In genomic region chr4:116352496-116352895, GRCm38 (mm10) we compare ENCODE assay signal across 17 mouse cellular contexts.
DNase-seq lines count a peak whose midpoint lies in the region; ATAC-seq lines count a peak whose summit lies in the region.
"Had no signal": no experiment of that assay in that cellular context is flagged by ENCODE, and none has a peak within 500 bp of the region (broad histone marks: within the 10 kb centered on the region; RNA-seq: fewer than 3 reads in every experiment).

No protein-coding gene starts in this region.

- no peak for ATAC-seq in kidney, embryonic 15.5 days (replicated peaks; ENCODE audit: low FRiP score)
- ATAC-seq in erythroblast, adult 5-6 weeks (replicated peaks; ENCODE audit: low FRiP score, poor library complexity, severe bottlenecking): no peak
- ATAC-seq in midbrain, embryonic 16.5 days: no peak

- no peak overlapping the region for H3K4me3 ChIP-seq in kidney, embryonic 15.5 days (replicated peaks)
- no peak overlapping the region for H3K4me3 ChIP-seq in midbrain, embryonic 16.5 days (ENCODE audit: low read depth, low read length)
- H3K4me3 ChIP-seq: forebrain, embryonic 12.5 days; heart, embryonic 13.5 days; hindbrain, embryonic 12.5 days; limb, embryonic 10.5 days; lung, embryonic 15.5 days had no signal

- no peak overlapping the region for H3K9ac ChIP-seq in kidney, embryonic 15.5 days
- no peak overlapping the region for H3K9ac ChIP-seq in midbrain, embryonic 16.5 days (ENCODE audit: low read depth, low read length)
- H3K9ac ChIP-seq: forebrain, embryonic 12.5 days; heart, embryonic 13.5 days; hindbrain, embryonic 12.5 days; lung, embryonic 15.5 days had no signal

- 80% methylated on average over 3 of the region's 3 CpGs for WGBS in kidney, embryonic 15.5 days
- WGBS in midbrain, embryonic 16.5 days: 71% methylated on average over 3 of the region's 3 CpGs

- H3K4me1 ChIP-seq in kidney, embryonic 15.5 days: no peaks in the 10 kb centered on the region
- H3K4me1 ChIP-seq in midbrain, embryonic 16.5 days (ENCODE audit: control insufficient read depth, insufficient read depth, low read length): no peaks in the 10 kb centered on the region
- H3K4me1 ChIP-seq: forebrain, embryonic 12.5 days; hindbrain, embryonic 12.5 days; limb, embryonic 10.5 days; lung, embryonic 15.5 days had no signal

- no peaks in the 10 kb centered on the region for H3K27me3 ChIP-seq in kidney, embryonic 15.5 days
- H3K27me3 ChIP-seq in midbrain, embryonic 16.5 days (ENCODE audit: control insufficient read depth, insufficient read depth, low read depth, low read length): no peaks in the 10 kb centered on the region
- H3K27me3 ChIP-seq: forebrain, embryonic 12.5 days; heart, embryonic 13.5 days; hindbrain, embryonic 12.5 days; lung, embryonic 15.5 days had no signal

- no peaks in the 10 kb centered on the region for H3K9me3 ChIP-seq in kidney, embryonic 15.5 days (replicated peaks)
- H3K9me3 ChIP-seq in midbrain, embryonic 16.5 days (replicated peaks; ENCODE audit: control insufficient read depth, low read length, poor library complexity, severe bottlenecking): no peaks in the 10 kb centered on the region
- H3K9me3 ChIP-seq: forebrain, embryonic 12.5 days; heart, embryonic 13.5 days; hindbrain, embryonic 12.5 days; limb, embryonic 10.5 days; lung, embryonic 15.5 days had no signal

- peak; percentile 9 for DNase-seq in kidney, adult 9 months
- peak; percentile 20 for DNase-seq in NIH3T3 (ENCODE audit: low read depth)
- DNase-seq in gonadal fat pad, adult 2 months (ENCODE audit: low read depth): peak; percentile 41
- DNase-seq in lung, postnatal 25 days (ENCODE audit: low spot score): peak; percentile 12
- no peak for DNase-seq in left cerebral cortex, adult 18-20 months (ENCODE audit: low spot score in 2 of 2)
- DNase-seq: cerebellum, postnatal 14 days; layer of hippocampus, postnatal 36 days; thymus, postnatal 25 days had no signal

- no peak overlapping the region for H3K4me2 ChIP-seq in kidney, embryonic 15.5 days
- no peak overlapping the region for H3K4me2 ChIP-seq in midbrain, embryonic 16.5 days (ENCODE audit: low read length)
- H3K4me2 ChIP-seq: forebrain, embryonic 12.5 days; heart, embryonic 13.5 days; hindbrain, embryonic 12.5 days; liver, embryonic 11.5 days; lung, embryonic 15.5 days had no signal

- H3K27ac ChIP-seq in kidney, embryonic 15.5 days: no peak overlapping the region
- H3K27ac ChIP-seq in midbrain, embryonic 16.5 days (ENCODE audit: low read length): no peak overlapping the region
- H3K27ac ChIP-seq: forebrain, embryonic 12.5 days; heart, embryonic 13.5 days; hindbrain, embryonic 12.5 days; limb, embryonic 10.5 days; lung, embryonic 15.5 days had no signal

- no peaks in the 10 kb centered on the region for H3K36me3 ChIP-seq in kidney, embryonic 15.5 days
- peaks cover 7% of the 10 kb centered on the region for H3K36me3 ChIP-seq in midbrain, embryonic 16.5 days (ENCODE audit: control insufficient read depth, insufficient read depth, low read length)
- H3K36me3 ChIP-seq: forebrain, embryonic 12.5 days; lung, embryonic 15.5 days had no signal

Comparison
In these comparisons a context has a peak if more than half of its experiments do, and no peak if none do; other contexts are left out.
1. DNase-seq: peak in kidney, adult 9 months (single experiment), NIH3T3 (single experiment), gonadal fat pad, adult 2 months (single experiment) and lung, postnatal 25 days (single experiment); none in left cerebral cortex, adult 18-20 months (0 of 2).